Mouse (Mus musculus) spleen, adult 2 months (tissue): ENCODE measurements around the gene Phkg1.

Experiments used
- CTCF ChIP-seq: fragments of 200-500 bp; IDR thresholded peaks from 2 replicates; pipeline ENCODE4 v1.5.1; 2011; ENCODE audit warnings: mild to moderate bottlenecking, inconsistent platforms; ENCODE audit not compliant: insufficient read depth, insufficient read length, insufficient replicate concordance; ENCODE audit errors: extremely low read depth
- POLR2A ChIP-seq: fragments of 200-500 bp; IDR thresholded peaks from 2 replicates; pipeline ENCODE4 v1.6.1; 2011; ENCODE audit warnings: low read depth, low read length, inconsistent platforms

DNA sequence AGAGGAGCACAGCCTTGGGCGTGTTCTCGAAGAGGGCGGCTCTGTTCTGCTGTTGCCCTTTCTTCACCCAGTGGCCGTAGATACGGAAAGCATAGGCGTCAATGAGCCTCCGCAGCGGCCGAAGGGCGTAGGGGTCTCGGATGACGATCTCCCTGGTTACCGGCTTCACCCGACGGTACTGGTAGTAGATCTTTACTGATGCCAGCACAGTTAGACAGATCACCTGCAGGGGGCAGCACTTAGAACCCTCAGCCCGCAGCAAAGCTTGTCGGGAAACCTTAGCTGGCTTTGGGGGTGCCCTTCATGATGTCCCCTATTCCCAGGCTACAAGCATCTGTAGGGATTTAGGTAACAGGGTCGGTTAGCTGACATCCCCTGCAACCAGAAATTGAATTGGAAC lies 33.9 kb downstream of the Phkg1 start:
- TF ChIP-seq CTCF (peak; percentile 15; the same call in 1 of the 2 replicates), POLR2A (no peak)
